Mouse (Mus musculus) liver, adult 2 months (tissue): ENCODE measurements around the gene Rpa2.

Experiments used
- CTCF ChIP-seq: fragments of 200-500 bp; IDR thresholded peaks from 2 replicates; pipeline ENCODE4 v1.5.1; 2011; ENCODE audit warnings: low read depth, low read length, control low read depth
- POLR2A ChIP-seq: fragments of 200-500 bp; IDR thresholded peaks from 2 replicates; pipeline ENCODE4 v1.6.1; 2011; ENCODE audit warnings: low read length, control low read depth; ENCODE audit not compliant: insufficient read depth; ENCODE audit errors: extremely low read depth

GRCm38 (mm10) chr4:132749258-132749982, 18.7 kb upstream of the Rpa2 start:
- TF ChIP-seq CTCF (no peak), POLR2A (no peak)
